Comparison of ENCODE assay signal across 24 mouse cellular contexts in genomic region chr4:56489361-56489760, GRCm38 (mm10).
DNase-seq lines count a peak whose midpoint lies in the region; ATAC-seq lines count a peak whose summit lies in the region.
"Had no signal": no experiment of that assay in that cellular context is flagged by ENCODE, and none has a peak within 500 bp of the region (broad histone marks: within the 10 kb centered on the region; RNA-seq: fewer than 3 reads in every experiment).

No protein-coding gene starts in this region.

- no peak overlapping the region for H3K9ac ChIP-seq in hindbrain, embryonic 13.5 days
- H3K9ac ChIP-seq: embryonic facial prominence, embryonic 12.5 days; forebrain, embryonic 13.5 days; forebrain, embryonic 15.5 days; forebrain, postnatal 0 days had no signal

- peaks cover 7% of the 10 kb centered on the region for H3K4me1 ChIP-seq in hindbrain, embryonic 13.5 days (replicated peaks)
- H3K4me1 ChIP-seq: forebrain, embryonic 15.5 days had no signal

- H3K27ac ChIP-seq in hindbrain, embryonic 13.5 days: no peak overlapping the region
- H3K27ac ChIP-seq: embryonic facial prominence, embryonic 10.5 days; embryonic facial prominence, embryonic 12.5 days; forebrain, embryonic 13.5 days; forebrain, embryonic 15.5 days had no signal

- peak; percentile 66 for DNase-seq in heart, adult 11 months
- DNase-seq in heart, adult 18-20 months: no peak
- DNase-seq in Muller cell, postnatal 12 days (ENCODE audit: inconsistent ontology term): peak; percentile 27
- no peak for DNase-seq in thymus, postnatal 4 days
- DNase-seq: adrenal gland, adult 8-10 months; adrenal gland, postnatal 14 days; adrenal gland, postnatal 36 days; B cell, adult 2 months; cerebellum, adult 11-12 months; cerebellum, adult 2 months; cerebellum, adult 9-10 months; cerebellum, postnatal 10 days; cerebellum, postnatal 25 days; forebrain, postnatal 0 days had no signal

- H3K4me2 ChIP-seq in hindbrain, embryonic 13.5 days: no peak overlapping the region
- H3K4me2 ChIP-seq: embryonic facial prominence, embryonic 12.5 days; forebrain, embryonic 13.5 days; forebrain, embryonic 15.5 days had no signal

- H3K4me3 ChIP-seq in hindbrain, embryonic 13.5 days: no peak overlapping the region
- H3K4me3 ChIP-seq: embryonic facial prominence, embryonic 10.5 days; embryonic facial prominence, embryonic 12.5 days; forebrain, embryonic 13.5 days; forebrain, embryonic 15.5 days had no signal

- no peaks in the 10 kb centered on the region for H3K9me3 ChIP-seq in hindbrain, embryonic 13.5 days
- H3K9me3 ChIP-seq: embryonic facial prominence, embryonic 10.5 days; embryonic facial prominence, embryonic 12.5 days; forebrain, embryonic 13.5 days; forebrain, embryonic 15.5 days had no signal

- WGBS in hindbrain, embryonic 13.5 days: 90% methylated on average over 4 of the region's 4 CpGs

- H3K27me3 ChIP-seq in hindbrain, embryonic 13.5 days: no peaks in the 10 kb centered on the region
- H3K27me3 ChIP-seq: CH12.LX; embryonic facial prominence, embryonic 12.5 days; forebrain, embryonic 13.5 days; forebrain, embryonic 15.5 days; Patski had no signal

- no peak for ATAC-seq in hindbrain, embryonic 13.5 days (ENCODE audit: low FRiP score)
- ATAC-seq: activated CD4-positive, CD25-positive, alpha-beta regulatory T cell, adult 4 months; CD4-positive, CD25-positive, alpha-beta regulatory T cell, adult 4 months; forebrain, embryonic 13.5 days; forebrain, embryonic 15.5 days; forebrain, postnatal 0 days; Patski had no signal

- no peaks in the 10 kb centered on the region for H3K36me3 ChIP-seq in hindbrain, embryonic 13.5 days
- H3K36me3 ChIP-seq: embryonic facial prominence, embryonic 10.5 days; embryonic facial prominence, embryonic 12.5 days; forebrain, embryonic 15.5 days; G1E had no signal

Comparison
In these comparisons a context has a peak if more than half of its experiments do, and no peak if none do; other contexts are left out.
1. DNase-seq: peak in heart, adult 11 months (single experiment) and Muller cell, postnatal 12 days (single experiment); none in heart, adult 18-20 months (0 of 2) and thymus, postnatal 4 days (single experiment).